Mouse (Mus musculus) left cerebral cortex, postnatal 14 days (tissue): Measurements from ENCODE around the gene Gm20388. TPM values are rescaled to one million over a fixed set of nuclear protein-coding genes. Genes with fewer than 3 reads are reported as not detected.

Source experiments
- DNase-seq, 2 experiments: peaks; one replicate each; pipeline ENCODE4 v3.0.0; 2021 to 2022; ENCODE audit warnings: low spot score in 2 of 2, mixed read lengths in 1 of 2
- intact Hi-C: fragments of 180-260 bp; cut with DNase I; formaldehyde crosslinking; loops from one replicate; pipeline ENCODE4 v1.15.1; 2025
- total RNA-seq, 2 experiments: library from RNA; stranded (reverse); gene quantifications; 2 replicates each; pipeline ENCODE4 v1.2.3; 2021

Gene Gm20388
- total RNA-seq, 2 experiments from 2014 or later = 2.8 to 7.3 TPM

DNA sequence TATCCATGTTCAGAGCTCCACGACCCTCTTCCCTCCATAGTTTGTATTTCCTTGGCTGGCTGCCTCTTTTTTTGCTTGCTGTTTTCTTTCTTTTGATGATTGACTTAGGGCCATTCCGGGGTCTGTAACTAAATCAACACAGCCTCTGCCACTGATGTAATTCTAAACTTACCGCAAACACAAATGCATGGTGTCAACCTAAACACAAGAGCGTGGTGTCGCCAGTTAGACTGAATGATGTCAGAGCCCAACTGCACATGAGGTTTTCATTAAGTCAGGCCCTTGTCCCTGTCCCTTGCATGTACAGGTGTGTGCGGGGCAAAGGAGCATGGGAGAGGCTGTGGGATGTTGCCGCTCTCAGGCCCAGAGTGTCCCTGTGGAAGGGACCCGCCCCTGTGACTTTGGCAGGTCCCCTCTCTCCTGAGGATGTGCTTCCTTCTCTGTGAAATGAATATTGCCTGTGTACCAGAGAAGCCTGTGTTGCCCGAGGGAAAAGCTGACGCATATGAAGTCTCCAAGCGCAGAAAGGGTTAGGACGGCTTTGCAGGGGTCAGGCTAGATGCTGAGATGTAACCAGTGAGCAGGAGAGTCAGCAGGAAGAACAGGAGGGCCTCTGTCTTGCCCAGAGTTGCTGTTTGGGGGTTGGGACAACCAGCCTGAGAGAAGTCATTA, 3789.9 kb downstream of the Gm20388 start:
- no peak for DNase-seq
- intact Hi-C loops = no loop called here

DNA sequence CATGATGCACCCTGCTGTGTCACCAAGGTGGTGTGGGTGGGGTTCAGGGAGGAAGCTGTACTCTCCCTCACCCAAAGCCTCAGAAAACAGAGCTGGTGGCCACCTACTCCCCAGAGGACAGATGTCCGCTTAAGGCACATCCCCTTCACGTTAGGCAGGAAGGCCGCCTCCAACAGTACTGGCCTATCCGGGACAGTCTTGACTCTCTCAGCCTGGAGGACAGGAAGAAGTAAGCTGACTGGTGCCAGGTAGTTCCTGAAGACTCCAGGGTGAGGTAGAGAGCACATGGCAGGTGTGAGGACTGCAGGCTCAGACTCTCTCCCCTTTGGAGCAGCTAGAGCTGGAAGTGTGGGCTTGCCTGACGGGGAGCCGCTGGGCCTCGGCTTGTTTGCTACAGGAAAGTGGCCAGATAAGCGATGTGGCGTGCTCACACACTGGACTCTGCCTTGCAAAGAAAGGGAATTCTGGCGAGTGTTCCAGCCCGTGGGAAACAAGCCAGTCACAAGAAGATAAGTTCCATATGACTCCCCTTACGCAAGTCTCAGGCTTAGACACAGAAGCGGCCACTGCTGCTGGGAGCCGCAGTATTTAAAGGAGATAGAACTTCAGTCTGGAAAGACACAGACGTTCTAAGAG, 3791.4 kb downstream of the Gm20388 start:
- peak; percentile 42 to 59 for DNase-seq
- intact Hi-C loops = no loop called here

DNA sequence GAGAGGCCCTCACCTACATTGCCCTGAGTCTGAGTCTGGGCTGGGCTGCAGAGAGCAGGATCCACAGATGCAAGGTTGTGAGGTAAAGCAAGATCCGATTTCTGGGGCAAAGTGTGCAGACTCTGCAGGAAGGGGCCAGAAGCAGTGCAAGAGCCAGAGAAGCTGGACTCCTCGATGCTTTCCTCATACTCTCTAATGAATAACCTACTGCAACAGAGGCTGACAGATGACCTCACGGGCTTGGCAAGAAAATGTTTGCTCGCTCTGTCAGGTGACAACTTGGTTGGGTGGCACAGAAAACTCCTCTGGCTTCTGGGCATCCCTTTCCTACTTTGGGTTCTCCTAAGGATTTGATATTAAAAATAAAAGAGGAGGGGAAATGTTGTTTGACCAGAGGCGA, 3794.7 kb downstream of the Gm20388 start:
- DNase-seq = no peak
- intact Hi-C loops = no loop called here

DNA sequence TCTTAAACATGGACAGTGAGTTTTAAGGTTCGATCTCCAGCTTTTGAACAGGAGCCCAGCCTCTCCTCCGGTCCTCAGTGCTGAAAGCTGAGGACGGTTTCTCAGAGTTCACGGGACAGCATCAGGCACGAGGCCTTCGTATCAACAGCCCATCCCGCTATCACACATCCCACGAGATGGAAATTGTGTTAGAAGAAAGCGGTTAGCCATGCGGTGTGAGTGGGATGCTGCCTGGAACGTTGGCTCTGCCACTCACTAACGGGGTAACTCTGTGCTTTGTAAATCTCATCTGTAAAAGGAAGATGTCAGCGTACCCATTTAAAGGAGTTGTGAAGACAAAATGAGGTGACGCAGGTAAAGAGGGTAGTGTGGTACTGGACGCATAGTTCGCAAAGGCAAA, 3796.5 kb downstream of the Gm20388 start:
- intact Hi-C loops = no loop called here
- DNase-seq = peak; percentile 53 to 63

DNA sequence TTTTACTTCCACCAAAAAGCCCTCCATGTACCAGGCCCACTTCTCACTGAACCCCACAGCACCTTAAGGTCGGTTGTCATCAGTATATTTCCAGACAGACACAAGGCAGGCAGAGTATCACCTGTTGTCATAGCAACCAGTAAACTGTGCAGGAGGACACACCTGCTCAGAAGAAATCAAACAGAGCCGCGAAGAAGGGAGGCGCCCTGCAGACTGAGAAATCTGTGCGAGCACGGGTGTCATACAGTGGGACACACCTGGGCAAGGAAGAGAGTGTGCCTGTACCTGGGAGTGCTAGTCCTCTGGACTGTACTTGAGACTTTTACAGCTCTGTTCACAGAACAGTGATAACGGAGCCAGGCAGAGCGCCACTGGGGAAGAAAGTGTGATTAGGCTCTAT, 3798.1 kb downstream of the Gm20388 start:
- intact Hi-C loops = no loop called here
- no peak for DNase-seq

DNA sequence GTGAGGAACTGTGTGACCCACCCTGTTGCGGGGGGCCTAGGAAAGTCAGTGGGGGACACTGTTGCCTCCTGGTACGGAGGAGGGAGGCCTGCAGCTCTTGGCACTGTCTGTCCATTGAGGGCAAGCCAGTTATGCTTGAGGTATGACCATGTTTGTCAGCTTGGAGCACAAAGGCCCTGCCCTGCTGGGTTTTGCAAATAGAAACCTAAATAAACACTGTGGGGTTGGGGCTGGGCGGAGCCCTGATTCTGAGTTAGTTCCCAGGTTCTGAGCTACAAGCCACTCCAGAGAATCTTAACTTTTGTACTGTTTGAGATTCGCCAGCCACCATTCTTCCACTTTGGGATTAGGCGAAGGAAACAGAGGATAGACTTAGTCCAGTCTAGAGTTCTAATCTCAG, 3799.7 kb downstream of the Gm20388 start:
- intact Hi-C loops = no loop called here
- no peak for DNase-seq

DNA sequence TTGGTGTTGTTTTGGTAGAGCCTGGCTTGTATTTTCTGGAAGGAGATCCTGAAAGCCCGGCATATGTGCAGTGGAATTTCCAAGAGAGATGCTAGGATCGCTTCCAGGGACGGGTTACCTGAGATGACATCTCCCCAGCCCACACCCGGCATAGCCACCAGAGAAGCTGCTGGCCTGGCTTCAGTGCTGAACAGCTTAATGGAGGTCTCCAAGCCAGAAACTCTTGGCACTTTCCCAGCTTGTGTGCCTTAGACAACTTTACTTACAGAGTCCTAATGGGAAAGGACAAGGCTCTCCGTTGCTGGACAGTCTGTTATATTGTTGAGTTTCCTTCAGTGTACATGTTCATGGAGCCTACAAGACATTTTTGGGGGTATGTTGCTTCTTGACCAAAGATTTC, 3803.8 kb downstream of the Gm20388 start:
- DNase-seq = no peak
- intact Hi-C loops = no loop called here

DNA sequence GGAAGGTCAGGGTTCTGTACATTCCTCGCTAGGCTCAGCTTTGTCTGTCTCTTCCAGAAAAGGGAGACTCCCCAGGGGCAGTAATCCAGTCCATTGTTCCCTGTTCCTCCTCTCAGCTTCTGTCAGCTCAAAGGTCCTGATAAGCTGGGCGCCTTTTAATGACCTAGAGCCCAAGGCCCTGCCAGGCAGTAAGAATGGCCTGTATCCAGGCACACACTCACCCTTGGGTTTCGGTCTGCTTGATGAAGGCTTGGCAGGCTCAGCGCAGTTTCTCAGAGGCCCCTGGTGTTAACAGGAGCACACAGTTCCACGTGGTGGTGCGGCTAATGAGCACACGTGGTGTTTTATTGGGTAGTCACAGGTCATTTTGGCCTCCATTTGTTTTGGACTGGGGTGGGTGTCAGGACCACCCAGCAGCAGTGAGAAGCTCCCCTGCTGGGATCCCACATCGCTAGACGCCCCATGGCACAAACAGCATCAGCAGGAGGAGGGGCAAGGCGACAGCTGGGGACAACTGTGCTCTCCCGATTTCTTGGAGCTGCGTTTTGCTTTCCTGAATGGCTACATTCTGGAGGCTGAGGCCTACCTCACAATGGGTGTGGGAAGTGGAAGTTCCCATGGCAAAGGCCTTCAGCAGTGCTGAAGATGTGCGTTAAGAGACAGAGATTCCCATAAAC, 3805.4 kb downstream of the Gm20388 start:
- DNase-seq = no peak
- intact Hi-C loops = no loop called here

DNA sequence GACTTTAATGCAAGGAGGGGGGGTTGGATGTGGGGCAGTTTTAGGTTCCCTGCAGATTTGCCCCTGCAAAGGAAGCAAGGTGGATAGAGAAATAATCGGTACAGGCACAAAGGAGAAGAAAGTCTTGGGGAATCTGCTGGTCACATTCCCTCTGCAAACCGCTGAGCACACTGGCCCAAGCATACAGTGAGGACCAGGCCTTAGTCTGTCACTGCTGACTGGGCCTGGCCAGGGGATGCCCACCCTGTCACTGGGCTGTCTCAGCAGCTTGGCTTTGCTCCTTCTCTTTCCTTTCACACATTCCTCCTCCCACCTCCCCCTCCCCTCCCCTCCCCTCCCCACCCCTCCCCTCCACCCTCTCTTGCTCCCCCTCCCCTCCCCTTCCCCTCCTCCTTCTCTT, 3806.5 kb downstream of the Gm20388 start:
- intact Hi-C loops = no loop called here

DNA sequence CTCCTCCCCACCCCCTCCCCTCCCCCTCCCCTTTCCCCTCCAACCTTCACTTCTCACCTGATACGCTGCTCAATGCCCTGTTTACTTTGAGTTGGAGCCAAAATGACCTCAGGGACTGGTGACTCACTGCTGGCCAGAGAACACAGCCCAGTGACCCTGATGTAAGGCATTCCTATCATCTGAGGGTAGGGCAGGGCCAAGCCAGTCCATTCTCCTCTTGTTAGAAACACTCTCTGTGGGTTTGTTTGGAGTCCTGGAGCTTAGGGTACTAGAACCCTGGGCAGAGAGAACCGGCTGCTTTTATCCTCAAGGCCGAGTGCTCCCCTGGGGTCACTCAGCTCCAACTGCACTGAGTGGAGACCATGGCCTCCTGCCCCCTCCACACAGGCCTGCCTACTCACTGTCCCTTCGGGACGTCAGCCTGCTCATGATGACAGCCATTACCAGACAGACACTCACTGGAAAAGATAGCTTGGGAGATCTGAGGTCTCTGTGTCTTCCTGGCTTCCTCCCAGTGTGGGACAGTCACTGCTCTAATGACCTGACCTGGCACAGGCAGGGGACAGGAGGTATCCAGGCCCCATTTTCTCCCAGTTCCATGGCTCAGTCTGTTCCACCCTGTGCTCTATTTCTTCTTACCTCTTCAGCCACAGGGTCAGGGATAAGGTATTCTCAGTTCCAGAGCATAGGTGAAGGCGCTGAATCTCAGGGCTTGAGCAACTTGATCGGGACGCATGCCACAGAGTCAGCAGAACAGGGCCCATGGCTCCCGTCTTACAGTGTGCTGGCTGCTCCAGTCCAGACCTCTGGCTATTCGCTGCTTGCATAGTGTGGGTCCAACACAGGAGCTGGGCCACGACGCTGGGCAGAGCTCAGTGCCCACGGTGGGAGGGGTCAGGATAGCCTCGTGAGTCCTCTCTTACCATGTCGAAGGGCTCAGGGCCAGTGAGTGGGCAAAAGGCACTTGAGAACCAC, 3807.2 kb downstream of the Gm20388 start:
- no peak for DNase-seq
- intact Hi-C loops = no loop called here

More for the DNA sequence above, 3806.5 kb downstream of the Gm20388 start:
- no peak for DNase-seq

DNA sequence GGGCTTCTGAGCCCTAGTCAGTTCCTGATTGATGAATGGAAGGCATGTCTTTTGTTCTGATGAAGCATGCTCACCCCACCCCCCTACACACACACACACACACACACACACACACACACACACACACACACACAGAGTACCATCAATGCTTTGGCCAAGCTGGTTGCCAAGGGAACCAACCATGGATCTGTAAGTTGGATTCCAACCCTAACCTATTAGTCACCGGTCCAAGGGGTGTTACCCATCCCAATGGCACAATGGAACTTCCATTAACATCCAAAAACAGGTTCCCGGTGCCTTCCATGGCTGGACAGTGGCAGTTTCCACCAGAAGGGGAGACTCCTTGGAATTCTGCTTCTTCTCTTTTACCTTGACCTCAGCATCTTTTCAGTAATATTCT, 3808.1 kb downstream of the Gm20388 start:
- no peak for DNase-seq
- intact Hi-C loops = no loop called here

DNA sequence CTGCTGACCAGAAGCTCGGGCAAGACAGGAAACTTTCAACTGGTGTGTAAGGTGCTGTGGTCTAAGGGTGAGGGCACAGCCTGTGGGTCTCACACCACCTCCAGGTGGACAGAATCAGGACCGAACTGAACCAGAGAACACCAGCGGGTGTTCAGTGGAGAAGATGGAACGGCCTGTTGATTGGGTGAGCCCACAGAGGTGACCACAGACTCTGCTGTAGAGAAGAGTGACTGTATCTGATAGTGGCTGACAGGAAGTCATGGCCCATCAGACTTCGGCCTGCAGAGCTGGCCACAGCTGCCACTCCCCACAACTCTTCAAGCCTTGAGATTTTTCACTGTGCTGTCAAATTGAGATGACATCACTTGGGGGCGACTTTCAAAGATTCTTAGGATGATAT, 3808.6 kb downstream of the Gm20388 start:
- intact Hi-C loops = no loop called here

DNA sequence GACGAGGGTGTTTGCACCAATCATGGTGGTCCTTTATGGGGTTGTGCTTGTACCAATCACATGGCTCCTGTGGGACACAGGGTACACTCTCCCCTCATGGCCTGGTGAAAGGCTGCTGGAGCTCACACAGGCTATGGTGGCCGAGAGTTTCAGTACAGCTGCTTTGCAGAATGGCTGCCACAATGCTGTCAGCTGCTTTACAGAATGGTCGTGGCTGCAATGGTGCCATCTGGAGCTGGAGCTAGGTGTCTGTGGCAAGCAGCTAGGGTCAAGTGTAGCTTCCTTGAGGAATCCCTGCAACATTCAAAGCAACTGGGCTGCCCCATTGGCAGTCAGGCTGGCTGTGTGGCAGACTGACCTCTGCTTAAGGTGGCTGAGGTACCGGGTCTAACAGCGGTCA, 3809.2 kb downstream of the Gm20388 start:
- no peak for DNase-seq
- intact Hi-C loops = no loop called here

More for the DNA sequence above, 3808.6 kb downstream of the Gm20388 start:
- no peak for DNase-seq

DNA sequence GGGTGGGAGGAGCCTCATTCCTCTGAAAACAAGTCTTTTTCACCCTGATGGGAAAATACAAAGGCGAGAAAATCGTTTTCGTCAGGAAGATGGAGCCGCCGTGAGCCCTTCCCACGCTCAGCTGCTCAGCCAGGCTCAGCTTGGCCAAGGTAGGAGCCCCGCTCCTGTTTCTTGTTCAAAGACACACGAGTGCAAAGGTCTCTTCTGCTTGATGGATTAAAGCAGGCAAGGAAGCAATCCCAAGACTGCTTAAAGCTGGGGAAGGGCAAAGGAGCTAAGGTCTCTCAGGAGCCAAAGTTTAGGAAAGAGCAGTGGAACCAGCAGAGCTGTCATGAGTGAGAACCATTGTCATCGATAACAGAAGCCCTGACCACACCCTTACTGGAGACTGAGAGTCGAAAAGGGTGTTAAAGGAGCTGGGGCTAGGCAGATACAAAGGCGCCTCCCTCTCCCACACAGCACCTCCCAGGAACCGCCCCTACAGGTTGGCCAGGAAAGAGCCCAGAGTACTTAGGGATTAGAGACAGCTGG, 3809.9 kb downstream of the Gm20388 start:
- intact Hi-C loops = no loop called here
- peak; percentile 60 to 73 for DNase-seq

DNA sequence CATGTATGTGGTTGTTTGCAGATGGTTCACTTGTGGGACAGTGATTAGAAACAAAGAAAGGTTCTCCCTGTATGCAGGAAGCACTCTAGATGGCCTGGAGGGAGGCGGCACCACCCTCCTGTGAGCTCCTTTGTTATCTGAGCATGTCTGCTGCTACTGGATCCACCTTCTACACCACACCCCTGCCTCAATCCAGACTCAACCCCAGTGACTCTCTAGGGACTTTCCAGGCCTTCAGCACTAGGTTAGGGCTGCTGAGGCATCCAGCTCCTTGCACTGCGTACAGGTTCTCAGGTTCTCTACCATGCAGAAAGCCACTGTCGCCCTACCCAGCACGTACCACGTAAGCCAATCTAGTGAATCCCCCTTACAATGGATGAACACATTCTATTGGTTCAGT, 3811.6 kb downstream of the Gm20388 start:
- intact Hi-C loops = no loop called here
- no peak for DNase-seq

DNA sequence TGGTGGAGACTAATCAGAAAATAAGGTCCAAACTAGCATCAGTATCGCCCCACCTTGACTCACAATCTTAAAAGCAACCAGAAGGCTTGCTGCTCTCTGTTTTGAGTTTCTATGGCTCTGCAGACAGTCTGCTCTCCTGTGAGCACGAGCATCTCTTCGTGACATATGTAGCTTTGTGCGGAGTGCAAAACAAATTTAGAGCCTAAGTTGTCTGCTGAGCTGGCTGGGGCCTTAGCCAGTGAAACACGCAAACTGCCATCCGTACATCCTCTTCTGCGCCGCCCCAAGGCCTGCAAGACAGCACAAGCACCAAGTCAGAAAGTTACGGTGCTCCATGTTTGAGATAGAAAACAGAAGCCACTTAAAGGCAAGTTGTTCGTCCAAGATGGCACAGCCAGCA, 3814.1 kb downstream of the Gm20388 start:
- intact Hi-C loops = loop anchor here (5.0 kb wide), 1 partner anchor 43 kb away; no protein-coding TSS in a partner anchor
- peak; percentile 66 to 83 for DNase-seq

DNA sequence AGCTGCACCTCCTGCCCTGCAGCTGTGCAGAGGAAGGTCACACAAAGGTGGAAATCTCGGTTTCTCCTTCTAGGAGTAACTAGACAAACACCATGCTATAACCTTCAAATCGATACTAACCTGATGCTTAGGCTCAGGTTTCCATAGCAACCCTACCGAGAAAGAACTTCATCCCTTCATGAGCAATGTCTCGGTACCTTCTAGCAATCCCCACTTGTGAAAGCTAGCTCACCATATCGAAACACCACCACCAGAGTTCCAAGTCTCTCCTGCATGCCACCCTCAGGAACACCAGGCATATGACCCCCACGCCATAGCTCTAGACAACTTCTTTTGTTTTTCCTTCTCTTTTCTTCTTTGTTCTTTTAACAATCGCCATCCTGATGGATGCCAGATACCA, 3814.6 kb downstream of the Gm20388 start:
- DNase-seq = no peak
- intact Hi-C loops = loop anchor here (5.0 kb wide), 1 partner anchor 42 kb away; no protein-coding TSS in a partner anchor

DNA sequence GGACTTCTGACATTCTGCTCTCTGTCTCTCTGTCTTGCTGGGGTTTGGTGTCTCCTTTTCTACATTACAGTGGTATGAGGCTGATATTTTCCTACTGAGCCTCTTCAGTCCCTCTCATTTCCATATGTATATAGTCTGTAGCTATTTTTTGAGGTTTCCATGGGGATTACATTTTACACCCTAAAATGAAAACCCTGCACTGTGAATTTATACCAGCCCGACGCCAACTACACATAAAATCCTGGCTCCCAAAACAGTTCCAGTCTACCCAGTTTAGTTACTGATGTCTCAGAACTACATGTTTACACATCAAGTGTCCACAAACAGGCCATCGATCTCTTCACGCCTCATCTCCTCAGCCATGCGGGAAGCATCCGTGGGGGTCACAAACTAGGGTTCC, 3816.1 kb downstream of the Gm20388 start:
- intact Hi-C loops = loop anchor here (5.0 kb wide), 1 partner anchor 41 kb away; no protein-coding TSS in a partner anchor
- peak; percentile 50 to 64 for DNase-seq
